Mouse (Mus musculus): Measurements from ENCODE around the gene C330021F23Rik.

- no peak for TF ChIP-seq POLR2A (IDR thresholded peaks at IDR 0.05; ENCODE audit: extremely low read depth, insufficient read depth, low read length)
- TF ChIP-seq CTCF (IDR thresholded peaks at IDR 0.05; ENCODE audit: extremely low read depth, insufficient read depth, low read length): no peak
These were observed 42.0 kb downstream of the C330021F23Rik start for GRCm38 (mm10) chr8:3609816-3610150.
